9 mouse cellular contexts compared by ENCODE assay signal in genomic region chr11:113147535-113148197, GRCm38 (mm10).
DNase-seq lines count a peak whose midpoint lies in the region; ATAC-seq lines count a peak whose summit lies in the region.
"Had no signal": no experiment of that assay in that cellular context is flagged by ENCODE, and none has a peak within 500 bp of the region (broad histone marks: within the 10 kb centered on the region; RNA-seq: fewer than 3 reads in every experiment).

No protein-coding gene starts in this region.

- 0 out of 2 replicates have a peak, but pooled peaks cover 4% of the 10 kb centered on the region for H3K36me3 ChIP-seq in limb, embryonic 10.5 days

- ATAC-seq in megakaryocyte progenitor cell, adult 5-6 weeks (replicated peaks; ENCODE audit: poor library complexity): no peak

- no peaks in the 10 kb centered on the region for H3K27me3 ChIP-seq in limb, embryonic 10.5 days (ENCODE audit: low read depth, poor library complexity, severe bottlenecking)

- 35% methylated on average over 17 of the region's 17 CpGs for WGBS in limb, embryonic 10.5 days

- H3K9me3 ChIP-seq in limb, embryonic 10.5 days (replicated peaks): no peaks in the 10 kb centered on the region

- peaks cover 39% of the 10 kb centered on the region for H3K4me1 ChIP-seq in limb, embryonic 10.5 days

- peak overlapping the region; percentile 68 for H3K27ac ChIP-seq in limb, embryonic 10.5 days

- H3K4me3 ChIP-seq in limb, embryonic 10.5 days: peak overlapping the region; percentile 7; the same call in 1 of the 2 replicates

- peak; percentile 34 to 40 for DNase-seq in cerebellum, postnatal 25 days
- no peak for DNase-seq in cerebellum, adult 9-10 months
- DNase-seq in layer of hippocampus, postnatal 10 days (ENCODE audit: low spot score in 2 of 2): peak; percentile 47 to 52
- no peak for DNase-seq in layer of hippocampus, postnatal 36 days
- DNase-seq in adrenal gland, postnatal 25 days: peak; percentile 25
- peak; percentile 43 for DNase-seq in limb, embryonic 10.5 days (ENCODE audit: low spot score)
- no peak for DNase-seq in layer of hippocampus, adult 18-20 months (ENCODE audit: low spot score in 2 of 2)
- DNase-seq: heart, postnatal 4 days had no signal

Comparison
In these comparisons a context has a peak if more than half of its experiments do, and no peak if none do; other contexts are left out.
1. DNase-seq: peak in cerebellum, postnatal 25 days (2 of 2), layer of hippocampus, postnatal 10 days (2 of 2), adrenal gland, postnatal 25 days (single experiment) and limb, embryonic 10.5 days (single experiment); none in cerebellum, adult 9-10 months (single experiment), layer of hippocampus, postnatal 36 days (0 of 2) and layer of hippocampus, adult 18-20 months (0 of 2).